Mouse (Mus musculus): ENCODE data around the gene Syt8.

Syt8 gene

GRCm38 (mm10) chr7:142442908-142443420, 8.3 kb downstream of the Syt8 start:
- ATAC-seq (ENCODE audit: insufficient number of reproducible peaks, low FRiP score, low TSS enrichment), result no peak

- ATAC-seq (ENCODE audit: insufficient number of reproducible peaks, low FRiP score, low TSS enrichment), result no peak
Measured at GRCm38 (mm10) chr7:142443474-142443873, 8.8 kb downstream of the Syt8 start.

GRCm38 (mm10) chr7:142444171-142444570, 9.5 kb downstream of the Syt8 start:
- no peak for ATAC-seq (ENCODE audit: insufficient number of reproducible peaks, low FRiP score, low TSS enrichment)

- ATAC-seq (ENCODE audit: insufficient number of reproducible peaks, low FRiP score, low TSS enrichment), result no peak
Measured at GRCm38 (mm10) chr7:142445324-142445723, 10.7 kb downstream of the Syt8 start.

GRCm38 (mm10) chr7:142446264-142446663, 11.6 kb downstream of the Syt8 start:
- no peak for ATAC-seq (ENCODE audit: insufficient number of reproducible peaks, low FRiP score, low TSS enrichment)

- no peak for ATAC-seq (ENCODE audit: insufficient number of reproducible peaks, low FRiP score, low TSS enrichment)
Measured at GRCm38 (mm10) chr7:142449038-142449617, 14.5 kb downstream of the Syt8 start.

GRCm38 (mm10) chr7:142454706-142455105, 20.1 kb downstream of the Syt8 start:
- no peak for ATAC-seq (ENCODE audit: insufficient number of reproducible peaks, low FRiP score, low TSS enrichment)

GRCm38 (mm10) chr7:142455251-142455650, 20.6 kb downstream of the Syt8 start:
- no peak for ATAC-seq (ENCODE audit: insufficient number of reproducible peaks, low FRiP score, low TSS enrichment)

- ATAC-seq (ENCODE audit: insufficient number of reproducible peaks, low FRiP score, low TSS enrichment), result no peak
Measured at GRCm38 (mm10) chr7:142456806-142457205, 22.2 kb downstream of the Syt8 start.

GRCm38 (mm10) chr7:142457227-142457811, 22.7 kb downstream of the Syt8 start:
- ATAC-seq (ENCODE audit: insufficient number of reproducible peaks, low FRiP score, low TSS enrichment), result peak; percentile 77; the same call in 1 of the 2 replicates

GRCm38 (mm10) chr7:142458026-142458425, 23.4 kb downstream of the Syt8 start:
- no peak for ATAC-seq (ENCODE audit: insufficient number of reproducible peaks, low FRiP score, low TSS enrichment)

GRCm38 (mm10) chr7:142458676-142459298, 24.1 kb downstream of the Syt8 start:
- ATAC-seq (ENCODE audit: insufficient number of reproducible peaks, low FRiP score, low TSS enrichment), result no peak

- ATAC-seq (ENCODE audit: insufficient number of reproducible peaks, low FRiP score, low TSS enrichment), result no peak
Measured at GRCm38 (mm10) chr7:142459299-142459691, 24.6 kb downstream of the Syt8 start.

GRCm38 (mm10) chr7:142460636-142461077, 26.0 kb downstream of the Syt8 start, which contains the start of gene Lsp1:
Lsp1 (plus strand) TSS chr7:142460809.
- no peak for ATAC-seq (ENCODE audit: insufficient number of reproducible peaks, low FRiP score, low TSS enrichment)

- no peak for ATAC-seq (ENCODE audit: insufficient number of reproducible peaks, low FRiP score, low TSS enrichment)
Measured at GRCm38 (mm10) chr7:142461446-142461845, 26.8 kb downstream of the Syt8 start.

GRCm38 (mm10) chr7:142462190-142462589, 27.5 kb downstream of the Syt8 start:
- ATAC-seq (ENCODE audit: insufficient number of reproducible peaks, low FRiP score, low TSS enrichment), result no peak

- no peak for ATAC-seq (ENCODE audit: insufficient number of reproducible peaks, low FRiP score, low TSS enrichment)
Measured at GRCm38 (mm10) chr7:142462594-142463078, 28.0 kb downstream of the Syt8 start.

- no peak for ATAC-seq (ENCODE audit: insufficient number of reproducible peaks, low FRiP score, low TSS enrichment)
Measured at GRCm38 (mm10) chr7:142470171-142470691, 35.6 kb downstream of the Syt8 start.

- no peak for ATAC-seq (ENCODE audit: insufficient number of reproducible peaks, low FRiP score, low TSS enrichment)
Measured at GRCm38 (mm10) chr7:142470808-142471413, 36.3 kb downstream of the Syt8 start.

- no peak for ATAC-seq (ENCODE audit: insufficient number of reproducible peaks, low FRiP score, low TSS enrichment)
Measured at GRCm38 (mm10) chr7:142471414-142471861, 36.8 kb downstream of the Syt8 start.

All from cerebellum, adult (tissue).